Mouse (Mus musculus) megakaryocyte, embryonic 14.5 days (primary cell): ENCODE measurements around the gene Crygn. TPM values are rescaled to one million over a fixed set of nuclear protein-coding genes. Genes with fewer than 3 reads are reported as not detected.

ENCODE experiments used
- H3K27me3 ChIP-seq: replicated peaks from 2 replicates; pipeline ENCODE3; 2012; ENCODE audit warnings: inconsistent platforms
- H3K36me3 ChIP-seq: replicated peaks from 2 replicates; pipeline ENCODE3; 2012; ENCODE audit warnings: low read length, inconsistent platforms, mixed read lengths
- H3K4me1 ChIP-seq: 2 replicates; pipeline ENCODE4 v1.6.1; 2012; ENCODE audit warnings: inconsistent platforms
- H3K4me3 ChIP-seq: replicated peaks from 2 replicates; pipeline ENCODE3; 2012; ENCODE audit warnings: moderate library complexity, mild to moderate bottlenecking, inconsistent platforms
- H3K9me3 ChIP-seq: 2 replicates; pipeline ENCODE4 v1.6.1; 2012; ENCODE audit warnings: inconsistent platforms
- FLI1 ChIP-seq: IDR thresholded peaks from 2 replicates; pipeline ENCODE4 v1.6.1; 2012; ENCODE audit warnings: low read length, inconsistent platforms, mixed read lengths
- GATA1 ChIP-seq: IDR thresholded peaks from 3 replicates; pipeline ENCODE4 v1.6.1; 2012; ENCODE audit warnings: mixed read lengths, low read length, inconsistent platforms, borderline replicate concordance
- polyA plus RNA-seq: library from polyadenylated mRNA; stranded (reverse); fragments of >175 nt; gene quantifications from 2 replicates; pipeline ENCODE4 v1.2.3, GENCODE M21; 2012; ENCODE audit warnings: low replicate concordance; ENCODE audit not compliant: insufficient read depth

Crygn gene
- polyA plus RNA-seq: not detected in 2 replicates

DNA sequence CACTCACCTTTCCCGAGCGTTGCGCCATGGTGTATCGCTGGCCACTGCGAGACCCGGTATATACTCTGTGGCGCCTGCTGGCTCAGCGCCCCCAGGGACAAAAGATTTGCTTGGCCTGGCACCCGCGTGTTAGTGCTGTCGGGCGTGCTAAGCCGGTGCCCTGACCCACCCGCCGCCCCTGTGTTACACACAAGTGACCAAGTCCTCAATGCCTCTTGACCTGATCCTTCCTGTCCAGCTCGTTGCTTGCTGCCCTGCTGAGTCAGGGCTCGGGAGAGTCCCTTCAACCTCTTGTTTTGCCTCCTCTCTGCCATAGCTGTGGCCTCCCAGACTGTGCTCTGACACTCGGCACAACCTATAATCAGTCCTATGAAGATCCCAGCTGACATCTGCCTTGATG lies at the start of gene Crygn:
TSS of gene Crygn (minus strand) at position 193 of the 400 bp plus-strand sequence.
- Histone ChIP-seq H3K27me3 (peaks cover 31% of the 10 kb centered on the region), H3K4me3 (no peak within 1 kb of the TSS), H3K9me3 (no peaks in the 10 kb centered on the region), H3K36me3 (no peaks in the 10 kb centered on the region), H3K4me1 (peaks cover 14% of the 10 kb centered on the region)
- TF ChIP-seq FLI1 (no peak), GATA1 (no peak)

DNA sequence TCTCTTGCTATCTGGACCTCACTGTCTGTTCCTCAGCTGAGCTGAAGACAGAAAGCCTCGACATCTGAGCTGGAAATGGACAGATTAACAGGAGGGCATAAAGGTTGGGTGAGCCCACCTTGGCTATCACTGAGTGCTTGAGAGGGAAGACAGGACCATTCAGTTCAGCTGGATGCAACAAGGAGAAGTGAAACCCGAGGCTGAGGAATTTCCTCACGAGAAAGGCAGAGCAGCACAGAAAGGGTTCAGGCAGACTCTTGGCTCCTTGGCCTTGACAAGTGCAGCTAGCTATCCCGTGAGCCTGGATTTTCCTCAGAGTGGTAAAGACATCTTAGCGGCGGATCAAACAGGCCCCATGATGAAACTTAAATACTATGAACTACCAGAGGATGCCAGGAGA lies 47.4 kb upstream of the Crygn start:
- TF ChIP-seq FLI1: no peak
- TF ChIP-seq GATA1: no peak
- Histone ChIP-seq H3K27me3 (no peaks in the 10 kb centered on the region), H3K9me3 (no peaks in the 10 kb centered on the region), H3K4me3 (no peak overlapping the region), H3K36me3 (peaks cover 92% of the 10 kb centered on the region), H3K4me1 (peaks cover 12% of the 10 kb centered on the region)

DNA sequence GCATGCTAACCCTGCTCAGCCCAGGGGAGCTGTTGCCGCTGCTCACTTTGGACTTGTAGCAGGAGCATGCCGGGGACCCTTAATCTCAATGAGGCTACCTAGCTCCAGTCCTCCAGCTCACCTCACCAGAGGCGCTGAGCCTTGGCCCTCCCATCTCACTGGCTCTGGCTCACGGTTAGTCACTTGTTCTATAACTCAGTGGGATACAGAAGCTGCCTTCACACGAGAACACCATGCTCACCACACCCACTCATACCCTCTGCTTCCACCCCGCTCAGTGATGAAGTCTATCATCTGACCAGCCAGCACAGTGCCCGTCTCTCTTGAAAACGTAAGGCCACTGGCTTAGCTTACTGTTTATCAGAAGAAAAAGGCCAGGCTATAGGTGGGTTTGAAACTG lies 46.9 kb upstream of the Crygn start:
- Histone ChIP-seq H3K4me1 (peaks cover 12% of the 10 kb centered on the region), H3K4me3 (no peak overlapping the region), H3K36me3 (peaks cover 91% of the 10 kb centered on the region), H3K27me3 (no peaks in the 10 kb centered on the region), H3K9me3 (no peaks in the 10 kb centered on the region)
- no peak for TF ChIP-seq GATA1
- TF ChIP-seq FLI1: no peak

DNA sequence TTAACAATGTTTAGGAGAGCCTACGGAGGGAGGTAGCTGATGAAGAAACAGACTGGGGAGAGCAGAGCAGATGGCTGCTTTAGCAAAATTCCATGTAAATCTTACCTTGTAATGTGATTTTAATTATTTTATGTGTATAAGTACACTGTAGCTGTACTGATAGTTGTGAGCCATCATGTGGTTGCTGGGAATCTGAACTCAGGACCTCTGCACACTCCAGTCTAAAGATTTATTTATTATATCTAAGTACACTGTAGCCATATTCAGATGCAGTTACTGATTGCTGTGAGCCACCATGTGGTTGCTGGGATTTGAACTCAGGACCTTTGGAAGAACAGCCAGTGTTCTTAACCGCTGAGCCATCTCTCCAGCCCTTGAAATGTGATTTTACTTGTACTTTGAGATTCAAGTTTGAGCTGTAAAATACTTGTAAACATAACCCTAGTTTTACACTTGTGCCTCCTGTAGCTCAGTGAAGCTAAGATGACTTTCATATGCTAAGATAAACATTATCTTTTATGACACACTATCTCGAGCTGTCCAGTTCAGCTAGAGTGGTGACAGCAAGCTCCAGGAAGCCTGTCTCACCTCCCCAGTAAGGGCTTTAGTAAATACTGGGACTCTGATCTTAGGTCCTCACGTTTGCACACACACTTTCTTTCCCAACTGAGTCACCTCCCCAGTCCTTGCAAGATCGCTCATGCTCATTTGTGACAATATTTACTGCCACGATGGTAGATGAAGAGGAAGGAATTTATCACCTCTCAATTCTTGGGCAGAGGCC lies 44.2 kb upstream of the Crygn start:
- peaks cover 16% of the 10 kb centered on the region for H3K4me1 ChIP-seq
- H3K36me3 ChIP-seq: peaks cover 65% of the 10 kb centered on the region
- H3K4me3 ChIP-seq: no peak overlapping the region
- no peaks in the 10 kb centered on the region for H3K9me3 ChIP-seq
- H3K27me3 ChIP-seq: peaks cover 2% of the 10 kb centered on the region
- TF ChIP-seq FLI1: no peak
- TF ChIP-seq GATA1: no peak

DNA sequence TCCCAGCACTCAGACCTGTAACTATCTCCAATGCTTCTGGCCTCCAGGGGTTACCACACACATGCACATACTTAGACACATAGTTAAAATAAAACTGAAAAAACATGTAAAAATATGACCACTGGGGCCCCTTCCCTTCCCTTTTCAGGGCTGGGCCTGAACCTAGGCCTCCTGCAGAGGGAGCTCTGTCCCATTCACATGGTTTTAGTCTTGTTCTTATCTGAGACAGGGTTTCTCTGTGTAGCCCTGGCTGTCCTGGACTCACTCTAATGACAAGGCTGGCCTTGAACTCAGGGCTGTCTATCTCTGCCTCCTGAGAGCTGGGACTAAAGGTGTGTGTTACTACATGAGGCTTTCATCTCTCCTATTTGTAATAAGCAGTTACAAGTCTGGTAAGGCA lies 42.6 kb upstream of the Crygn start:
- Histone ChIP-seq H3K27me3 (peaks cover 4% of the 10 kb centered on the region), H3K36me3 (peaks cover 48% of the 10 kb centered on the region), H3K4me3 (no peak overlapping the region), H3K4me1 (peaks cover 16% of the 10 kb centered on the region), H3K9me3 (0 out of 2 replicates have a peak, but pooled peaks cover 3% of the 10 kb centered on the region)
- TF ChIP-seq GATA1: no peak
- no peak for TF ChIP-seq FLI1

DNA sequence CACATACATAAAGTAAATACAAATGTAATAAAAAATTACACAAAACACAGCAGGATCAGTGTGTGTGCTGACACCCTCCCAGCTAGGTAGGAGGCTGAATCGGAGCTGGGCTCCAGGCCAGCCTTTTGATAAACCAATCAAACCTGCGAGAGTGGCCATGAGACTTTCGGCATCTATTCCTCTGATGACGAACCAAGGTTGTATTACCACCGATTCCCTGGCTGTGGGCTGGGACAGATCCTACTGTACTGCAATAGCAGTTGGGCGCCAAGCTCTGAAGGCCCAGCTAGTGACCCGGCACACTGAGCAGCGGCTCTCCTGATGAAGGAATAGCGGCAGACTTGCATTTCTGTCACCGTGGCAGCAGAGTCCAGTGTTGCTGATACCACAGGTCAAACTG lies 40.8 kb upstream of the Crygn start:
- Histone ChIP-seq H3K9me3 (0 out of 2 replicates have a peak, but pooled peaks cover 3% of the 10 kb centered on the region), H3K4me1 (peaks cover 21% of the 10 kb centered on the region), H3K36me3 (peaks cover 31% of the 10 kb centered on the region), H3K4me3 (no peak overlapping the region), H3K27me3 (peaks cover 6% of the 10 kb centered on the region)
- TF ChIP-seq FLI1 (no peak), GATA1 (no peak)

DNA sequence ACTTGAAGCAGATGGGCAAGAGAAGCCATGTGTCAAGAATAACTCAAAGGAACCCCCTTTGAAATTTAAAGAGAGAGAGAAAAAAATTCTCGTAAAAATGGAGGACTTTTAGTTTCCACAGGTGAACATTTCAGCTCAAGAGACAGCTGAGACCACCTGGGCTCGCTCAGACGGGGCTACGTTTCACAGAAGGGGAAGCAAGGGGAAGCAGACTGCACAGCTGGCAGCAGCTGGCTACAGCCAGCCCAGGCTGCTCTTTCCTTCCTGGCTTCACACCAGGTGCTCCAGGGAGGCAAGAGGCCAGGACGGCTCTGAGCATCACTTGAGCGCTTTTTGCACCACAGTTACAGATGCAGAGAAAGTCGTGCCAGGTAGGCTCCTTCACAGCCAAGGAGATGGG lies 40.0 kb upstream of the Crygn start:
- TF ChIP-seq FLI1: no peak
- TF ChIP-seq GATA1: no peak
- Histone ChIP-seq H3K36me3 (peaks cover 23% of the 10 kb centered on the region), H3K9me3 (0 out of 2 replicates have a peak, but pooled peaks cover 3% of the 10 kb centered on the region), H3K4me3 (no peak overlapping the region), H3K4me1 (peaks cover 24% of the 10 kb centered on the region), H3K27me3 (peaks cover 9% of the 10 kb centered on the region)

DNA sequence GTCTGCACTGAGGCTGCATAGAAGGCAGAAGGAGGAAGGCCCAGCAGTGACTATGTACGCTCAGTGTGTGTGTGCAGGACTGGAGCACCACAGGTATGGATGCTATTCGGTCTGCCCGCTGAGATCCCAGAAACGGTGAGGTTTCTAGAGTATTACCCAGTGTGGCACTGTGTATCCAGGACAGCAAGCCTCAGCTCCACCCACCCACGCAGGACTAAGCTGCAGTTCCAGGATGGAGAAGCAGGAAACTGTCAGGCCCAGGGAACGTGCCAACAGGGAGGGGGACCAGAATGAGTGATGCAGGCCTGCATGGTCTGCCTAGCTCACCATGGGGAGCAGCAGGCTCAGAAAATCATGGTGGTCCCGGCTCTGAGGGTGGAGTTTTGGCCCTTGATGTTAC lies 35.2 kb upstream of the Crygn start:
- Histone ChIP-seq H3K9me3 (0 out of 2 replicates have a peak, but pooled peaks cover 3% of the 10 kb centered on the region), H3K36me3 (no peaks in the 10 kb centered on the region), H3K4me1 (peaks cover 10% of the 10 kb centered on the region), H3K27me3 (peaks cover 10% of the 10 kb centered on the region), H3K4me3 (no peak overlapping the region)
- TF ChIP-seq FLI1: no peak
- no peak for TF ChIP-seq GATA1

DNA sequence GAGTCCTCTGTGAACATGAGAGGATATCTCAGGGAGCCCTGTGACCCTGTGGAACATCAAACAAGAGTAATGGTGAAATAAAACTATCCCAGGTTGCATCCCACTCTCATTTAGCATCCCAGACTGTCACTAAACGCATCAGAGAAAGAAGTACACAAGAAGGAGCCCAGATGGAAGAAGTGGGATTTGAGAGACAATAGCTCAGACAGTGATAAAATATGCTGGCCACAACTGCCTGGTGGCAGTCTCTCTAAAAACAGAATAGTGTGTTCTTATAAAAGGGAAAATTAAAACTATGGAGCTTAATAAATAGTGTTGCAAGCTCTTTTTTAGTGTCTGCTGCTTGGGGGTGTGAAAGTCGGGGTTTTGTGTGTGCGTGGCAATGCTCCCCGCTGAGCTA lies 25.1 kb upstream of the Crygn start:
- peaks cover 18% of the 10 kb centered on the region for H3K9me3 ChIP-seq
- TF ChIP-seq GATA1 (no peak), FLI1 (no peak)
- H3K4me3 ChIP-seq: no peak overlapping the region
- H3K4me1 ChIP-seq: peaks cover 16% of the 10 kb centered on the region
- no peaks in the 10 kb centered on the region for H3K36me3 ChIP-seq
- peaks cover 17% of the 10 kb centered on the region for H3K27me3 ChIP-seq

DNA sequence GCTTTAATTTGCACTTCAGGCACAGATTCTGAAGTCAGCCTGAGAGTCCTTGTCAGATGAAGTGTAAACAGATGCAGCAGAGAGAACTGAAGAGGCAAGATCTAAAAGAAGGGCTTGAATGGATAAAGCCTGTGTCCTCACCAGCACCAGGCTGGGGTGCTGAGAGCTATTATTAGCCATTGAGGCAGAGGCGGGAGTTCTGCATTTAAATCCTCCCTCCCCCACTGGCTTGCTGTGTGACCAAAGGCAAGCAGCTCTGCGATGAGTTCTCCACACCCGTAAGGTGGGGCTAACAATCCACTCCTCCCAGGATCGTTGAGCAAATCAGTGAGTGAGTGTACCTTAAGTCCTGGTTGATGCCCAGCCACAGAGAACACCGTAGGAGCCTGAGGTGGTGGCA lies 23.2 kb upstream of the Crygn start:
- Histone ChIP-seq H3K9me3 (peaks cover 22% of the 10 kb centered on the region), H3K4me3 (peak overlapping the region; percentile 23), H3K36me3 (no peaks in the 10 kb centered on the region), H3K4me1 (peaks cover 22% of the 10 kb centered on the region), H3K27me3 (peaks cover 22% of the 10 kb centered on the region)
- TF ChIP-seq FLI1 (no peak), GATA1 (no peak)
